Mouse (Mus musculus) spleen, adult 2 months (tissue): ENCODE results near the gene Mga. TPM values are rescaled to one million over a fixed set of nuclear protein-coding genes. Genes with fewer than 3 reads are reported as not detected.

Experiments
- DNase-seq, 2 experiments: peaks; one replicate each; pipeline versions ENCODE4 v3.0.0 to v3.0.0-alpha.2; 2012 to 2021; ENCODE audit warnings: low spot score in 2 of 2, low read depth in 1 of 2
- H3K27ac ChIP-seq: fragments of 200-500 bp; 2 replicates; pipeline ENCODE4 v1.5.1; 2012; ENCODE audit warnings: low read length, inconsistent platforms; ENCODE audit not compliant: insufficient read depth
- H3K27me3 ChIP-seq: fragments of 200-500 bp; 2 replicates; pipeline ENCODE4 v1.6.1; 2012; ENCODE audit warnings: mild to moderate bottlenecking, moderate library complexity, low read length, inconsistent platforms; ENCODE audit not compliant: control insufficient read depth, insufficient read depth
- H3K36me3 ChIP-seq: fragments of 200-500 bp; 2 replicates; pipeline ENCODE4 v1.6.1; 2012; ENCODE audit warnings: mild to moderate bottlenecking, low read length, inconsistent platforms; ENCODE audit not compliant: control insufficient read depth, insufficient read depth
- H3K4me1 ChIP-seq: fragments of 200-500 bp; 2 replicates; pipeline ENCODE4 v1.6.1; 2011; ENCODE audit warnings: inconsistent platforms; ENCODE audit not compliant: control insufficient read depth, insufficient read depth, insufficient read length
- H3K4me3 ChIP-seq: fragments of 200-500 bp; 2 replicates; pipeline ENCODE4 v1.5.1; 2011; ENCODE audit warnings: mild to moderate bottlenecking, inconsistent platforms; ENCODE audit not compliant: insufficient read depth, insufficient read length; ENCODE audit errors: extremely low read depth
- CTCF ChIP-seq: fragments of 200-500 bp; IDR thresholded peaks from 2 replicates; pipeline ENCODE4 v1.5.1; 2011; ENCODE audit warnings: mild to moderate bottlenecking, inconsistent platforms; ENCODE audit not compliant: insufficient read depth, insufficient read length, insufficient replicate concordance; ENCODE audit errors: extremely low read depth
- POLR2A ChIP-seq: fragments of 200-500 bp; IDR thresholded peaks from 2 replicates; pipeline ENCODE4 v1.6.1; 2011; ENCODE audit warnings: low read depth, low read length, inconsistent platforms
- WGBS: fragments of 180-500 bp; shearing (Covaris S2); methylation state at CpG from one replicate; pipeline ENCODE4 v1.1.7; 2018; 5-methylcytosine and 5-hydroxymethylcytosine counted together
- polyA plus RNA-seq: library from polyadenylated mRNA; depleted of rRNA; stranded (reverse); fragments of >200 nt; gene quantifications from 2 replicates; pipeline ENCODE4 v1.2.3, GENCODE M21; 2012; rRNA removed

Mga gene
- polyA plus RNA-seq, 1 experiment = 19.3 TPM

DNA sequence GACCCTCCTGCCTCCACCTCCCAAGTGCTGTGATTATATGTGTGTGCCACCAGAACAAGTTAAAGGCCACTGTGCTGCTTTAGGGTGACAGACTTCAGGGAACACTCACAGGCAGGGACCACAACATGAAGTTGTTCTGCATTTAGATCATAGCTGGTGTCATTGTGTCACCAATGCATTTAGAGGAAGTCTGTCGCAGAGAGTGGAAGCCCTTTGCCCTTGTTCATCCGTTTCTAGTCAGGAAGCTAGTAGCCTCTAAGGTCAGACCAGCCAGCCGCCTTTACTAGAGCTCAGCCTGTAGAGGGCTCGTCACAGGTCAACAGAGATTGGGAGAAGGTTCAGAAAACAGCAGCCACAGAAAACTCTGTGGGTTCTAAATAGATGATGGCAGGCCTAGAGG, 111.6 kb downstream of the Mga start:
- Histone ChIP-seq H3K4me3 (no peak overlapping the region), H3K4me1 (no peaks in the 10 kb centered on the region), H3K27me3 (no peaks in the 10 kb centered on the region), H3K36me3 (no peaks in the 10 kb centered on the region), H3K27ac (peak overlapping the region; percentile 29; the same call in 1 of the 2 replicates)
- TF ChIP-seq CTCF (no peak), POLR2A (no peak)
- no peak for DNase-seq
- whole genome bisulfite sequencing = 15% methylated on average over 4 of the region's 4 CpGs

DNA sequence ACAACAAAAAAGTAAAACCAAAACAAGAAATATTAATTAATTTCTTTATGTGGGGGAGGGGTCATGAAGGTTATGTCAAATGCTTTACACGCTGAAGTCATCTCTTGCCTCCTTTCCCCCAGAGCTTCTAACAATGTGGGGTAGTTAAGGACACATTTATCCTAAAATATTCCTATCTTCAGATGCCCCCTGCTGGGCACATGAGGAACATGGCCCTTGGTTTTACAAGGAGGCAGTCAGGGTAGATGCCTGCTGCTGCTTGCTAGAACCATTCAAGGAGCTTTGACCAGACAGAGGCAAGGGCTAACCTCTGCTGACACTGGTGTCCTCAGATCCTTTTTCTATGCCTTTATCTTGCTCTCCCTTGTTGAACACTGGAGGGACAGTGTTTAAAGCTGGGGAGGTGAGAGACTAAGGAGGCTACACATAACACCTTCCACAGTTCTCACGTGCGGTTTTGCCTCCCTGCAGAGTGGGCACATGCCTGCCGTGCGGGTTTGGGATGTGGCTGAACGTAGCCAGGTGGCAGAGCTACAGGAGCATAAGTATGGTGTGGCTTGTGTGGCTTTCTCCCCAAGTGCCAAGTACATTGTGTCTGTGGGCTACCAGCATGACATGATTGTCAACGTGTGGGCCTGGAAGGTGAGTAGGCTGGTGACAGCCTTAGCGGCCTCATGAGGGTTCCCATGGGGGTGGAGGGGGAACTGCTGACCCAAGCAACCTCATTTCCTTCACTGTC, 114.6 kb downstream of the Mga start:
- no peaks in the 10 kb centered on the region for H3K27me3 ChIP-seq
- TF ChIP-seq POLR2A = no peak
- TF ChIP-seq CTCF = peak; percentile 35; the same call in 1 of the 2 replicates
- DNase-seq = peak; percentile 11 to 43
- no peaks in the 10 kb centered on the region for H3K36me3 ChIP-seq
- WGBS = 75% methylated on average over 8 of the region's 8 CpGs
- H3K27ac ChIP-seq = no peak overlapping the region
- H3K4me3 ChIP-seq = no peak overlapping the region
- H3K4me1 ChIP-seq = no peaks in the 10 kb centered on the region

DNA sequence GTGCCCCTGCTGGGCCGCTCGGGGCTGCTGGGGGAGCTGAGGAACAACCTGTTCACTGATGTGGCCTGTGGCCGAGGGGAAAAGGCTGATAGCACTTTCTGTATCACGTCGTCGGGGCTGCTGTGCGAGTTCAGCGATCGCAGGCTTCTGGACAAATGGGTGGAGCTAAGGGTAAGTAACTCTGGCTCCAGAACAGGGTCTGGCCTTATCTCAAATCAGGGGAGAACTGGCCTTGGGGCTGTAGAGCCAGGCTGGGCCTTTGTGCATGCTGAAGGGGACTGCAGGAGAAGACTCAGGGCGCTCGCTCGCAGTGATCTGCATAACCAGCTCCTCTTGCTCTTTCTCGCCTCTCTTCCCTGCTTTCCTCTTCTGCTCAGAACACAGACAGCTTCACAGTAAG, 115.9 kb downstream of the Mga start:
- Histone ChIP-seq H3K4me3 (no peak overlapping the region), H3K4me1 (no peaks in the 10 kb centered on the region), H3K27me3 (no peaks in the 10 kb centered on the region), H3K27ac (no peak overlapping the region), H3K36me3 (peaks cover 6% of the 10 kb centered on the region; the same call in 1 of the 2 replicates)
- 96% methylated on average over 13 of the region's 13 CpGs for WGBS
- DNase-seq = no peak
- no peak for TF ChIP-seq POLR2A
- no peak for TF ChIP-seq CTCF

DNA sequence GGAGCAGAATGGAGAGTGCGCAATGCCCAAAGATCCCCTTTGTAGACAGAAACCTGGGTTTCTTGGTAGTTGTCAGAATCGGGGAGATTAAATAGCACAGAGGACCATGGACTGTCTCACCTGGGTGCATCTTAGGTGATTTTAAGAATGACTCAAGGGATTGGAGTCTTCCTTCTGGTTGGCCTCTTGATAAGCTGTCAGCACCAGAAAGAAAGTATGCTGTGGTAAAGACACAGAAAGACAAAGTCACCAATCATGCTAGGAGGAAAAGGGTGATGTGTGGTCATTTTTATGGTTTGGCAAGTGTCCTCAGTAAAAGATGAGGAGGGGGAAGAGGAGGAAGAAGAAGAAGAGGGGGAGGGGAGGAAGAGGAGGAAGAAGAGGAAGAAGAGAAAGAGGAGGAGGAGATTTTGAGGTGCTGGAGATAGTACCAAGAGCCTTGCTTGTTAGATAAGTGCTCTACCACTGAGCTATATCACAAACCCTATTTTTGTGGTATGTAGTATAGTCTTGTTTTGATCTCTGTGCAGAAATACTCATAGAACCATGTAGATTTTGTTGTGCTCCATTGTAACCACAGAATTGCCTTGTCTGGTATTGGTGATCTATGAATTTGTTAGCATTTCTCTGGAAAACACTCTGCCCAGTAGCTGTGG, 116.9 kb downstream of the Mga start:
- DNase-seq = no peak
- no peak overlapping the region for H3K27ac ChIP-seq
- TF ChIP-seq CTCF (no peak), POLR2A (no peak)
- H3K27me3 ChIP-seq = no peaks in the 10 kb centered on the region
- peaks cover 8% of the 10 kb centered on the region; the same call in 1 of the 2 replicates for H3K36me3 ChIP-seq
- WGBS = 96% methylated on average over 2 of the region's 2 CpGs
- H3K4me1 ChIP-seq = no peaks in the 10 kb centered on the region
- H3K4me3 ChIP-seq = no peak overlapping the region

DNA sequence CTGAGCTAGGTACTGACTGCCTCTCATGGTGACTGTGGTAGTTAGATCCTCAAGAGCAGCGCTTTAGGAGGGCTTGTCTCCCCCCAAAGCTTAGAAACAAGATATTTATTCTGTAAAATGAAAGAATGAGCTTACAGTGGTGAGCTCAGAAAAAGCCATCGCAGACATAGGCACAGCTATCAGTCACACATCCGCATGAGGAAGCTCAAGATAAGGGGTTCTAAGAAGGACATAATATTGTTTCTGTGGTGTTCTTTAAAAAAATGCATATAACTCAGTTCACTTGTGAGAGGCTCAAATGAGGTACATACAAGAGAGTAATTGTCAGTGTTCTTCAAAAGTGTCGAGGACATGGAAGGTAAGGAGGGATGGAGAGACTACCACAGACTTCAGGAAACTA, 118.9 kb downstream of the Mga start:
- no peak overlapping the region for H3K4me3 ChIP-seq
- TF ChIP-seq POLR2A (no peak), CTCF (no peak)
- peaks cover 10% of the 10 kb centered on the region; the same call in 1 of the 2 replicates for H3K36me3 ChIP-seq
- 84% methylated on average over 4 of the region's 4 CpGs for WGBS
- no peak for DNase-seq
- no peaks in the 10 kb centered on the region for H3K27me3 ChIP-seq
- no peak overlapping the region for H3K27ac ChIP-seq
- no peaks in the 10 kb centered on the region for H3K4me1 ChIP-seq

DNA sequence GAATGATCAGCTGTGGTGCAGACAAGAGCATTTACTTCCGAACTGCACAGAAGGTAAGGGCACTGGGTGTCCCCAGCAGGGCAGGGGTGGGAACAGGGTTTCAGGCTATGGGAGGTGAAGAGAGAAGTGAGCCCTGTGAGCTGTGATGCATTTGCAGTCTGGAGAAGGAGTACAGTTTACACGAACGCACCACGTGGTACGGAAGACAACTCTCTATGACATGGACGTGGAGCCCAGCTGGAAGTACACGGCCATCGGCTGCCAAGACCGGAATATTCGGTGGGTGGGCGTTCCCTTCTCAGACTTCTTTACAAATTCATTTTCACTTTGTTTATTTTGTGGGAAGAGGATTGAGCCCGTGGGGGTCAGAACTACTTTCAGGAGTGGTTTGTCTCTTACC, 120.6 kb downstream of the Mga start:
- peaks cover 11% of the 10 kb centered on the region; the same call in 1 of the 2 replicates for H3K36me3 ChIP-seq
- WGBS = 94% methylated on average over 12 of the region's 12 CpGs
- TF ChIP-seq POLR2A (no peak), CTCF (no peak)
- no peak overlapping the region for H3K4me3 ChIP-seq
- H3K27ac ChIP-seq = no peak overlapping the region
- no peak for DNase-seq
- no peaks in the 10 kb centered on the region for H3K27me3 ChIP-seq
- no peaks in the 10 kb centered on the region for H3K4me1 ChIP-seq

Other genes starting within 250 kb of the Mga start
- 1.5 and 2.1 TPM in 2 replicates for gene Ndufaf1, start 234.4 kb upstream of the Mga start, polyA plus RNA-seq
- 7.4 and 7.9 TPM in 2 replicates for gene Rtf1, start 222.2 kb upstream of the Mga start, polyA plus RNA-seq
- gene Itpka, start 154.9 kb upstream of the Mga start, polyA plus RNA-seq = 0.72 and 0.81 TPM in 2 replicates
- gene Ltk, start 136.8 kb upstream of the Mga start, polyA plus RNA-seq = 9.0 and 15.0 TPM in 2 replicates
- 25.7 and 30.7 TPM in 2 replicates for gene Rpap1, start 109.7 kb upstream of the Mga start, polyA plus RNA-seq
- 1.7 and 2.1 TPM in 2 replicates for gene Tyro3, start 99.5 kb upstream of the Mga start, polyA plus RNA-seq
- gene Mapkbp1, start 75.5 kb downstream of the Mga start, polyA plus RNA-seq = 6.0 and 7.5 TPM in 2 replicates
- gene Jmjd7, start 130.3 kb downstream of the Mga start, polyA plus RNA-seq = 5.9 and 13.4 TPM in 2 replicates
- 5.3 and 7.9 TPM in 2 replicates for gene Gm28042, start 130.3 kb downstream of the Mga start, polyA plus RNA-seq
- 6.0 and 8.8 TPM in 2 replicates for gene Pla2g4b, start 136.2 kb downstream of the Mga start, polyA plus RNA-seq